Mouse (Mus musculus): ENCODE results near the gene Sebox. TPM values are rescaled to one million over a fixed set of nuclear protein-coding genes. Genes with fewer than 3 reads are reported as not detected.

Gene Sebox
- polyA plus RNA-seq, 1 experiment from 2014 or later, result not detected

DNA sequence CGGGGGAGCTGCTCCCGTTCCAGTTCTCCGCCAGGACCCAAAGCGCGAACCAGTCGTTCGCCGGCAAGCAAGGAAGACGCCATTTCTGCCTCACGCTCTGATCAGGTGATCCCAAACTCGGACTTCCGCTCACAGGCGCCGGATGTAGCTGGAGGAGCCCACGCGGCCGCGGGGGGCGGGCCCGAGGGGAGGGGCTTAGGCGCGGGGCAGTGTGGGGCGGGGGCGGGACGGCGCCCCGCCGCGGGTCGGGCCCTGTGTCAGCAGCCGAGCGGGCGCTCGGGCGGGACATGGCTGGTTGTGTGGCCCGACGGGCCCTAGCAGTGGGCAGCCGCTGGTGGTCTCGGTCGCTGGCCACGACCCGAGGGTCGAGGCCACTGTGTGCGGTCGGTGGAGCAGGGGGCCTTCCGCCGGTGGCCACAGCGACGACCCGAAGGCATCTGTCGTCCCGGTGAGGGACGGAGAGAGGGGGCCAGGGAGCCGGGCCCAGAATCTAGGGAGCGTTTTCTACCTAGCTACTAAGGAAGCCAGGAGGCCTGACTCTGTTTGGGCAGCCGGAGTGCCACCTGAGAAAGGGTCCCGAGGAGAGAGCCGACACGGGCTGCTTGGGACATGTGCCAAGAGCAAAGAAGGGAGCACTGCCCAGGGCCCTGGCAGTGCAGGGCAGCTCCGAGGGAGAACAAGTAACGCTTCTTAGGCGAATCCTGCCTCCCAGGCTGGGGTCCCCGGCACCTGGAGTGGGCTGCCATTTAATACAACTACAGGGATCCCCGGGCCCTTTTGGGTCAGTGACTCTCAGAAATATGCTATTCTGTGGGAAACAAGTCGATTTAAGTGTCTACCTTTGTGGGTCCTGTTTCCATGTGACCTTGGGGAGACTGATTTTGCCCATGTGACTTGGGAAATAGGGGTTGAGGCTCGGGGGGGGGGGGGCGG, 9.0 kb downstream of the Sebox start, which contains the start of the genes Tmem199 and Poldip2:
Tmem199 (minus strand) TSS at position 148 of the 933 bp plus-strand sequence.
Poldip2 (plus strand) TSS at position 169 of the 933 bp plus-strand sequence.
- Histone ChIP-seq H3K9ac (ENCODE audit: low read length) (peak within 1 kb of the TSS; percentile 98), H3K27me3 (ENCODE audit: control insufficient read depth, insufficient read depth, low read length) (no peaks in the 10 kb centered on the region), H3K36me3 (ENCODE audit: control insufficient read depth, insufficient read depth) (peaks cover 27% of the 10 kb centered on the region), H3K4me1 (ENCODE audit: control insufficient read depth, insufficient read depth, low read length) (peaks cover 12% of the 10 kb centered on the region), H3K4me3 (ENCODE audit: low read length) (peak within 1 kb of the TSS; percentile 81), H3K4me2 (ENCODE audit: low read depth, low read length) (peak within 1 kb of the TSS; percentile 89), H3K9me3 (replicated peaks; ENCODE audit: control insufficient read depth, low read length) (no peaks in the 10 kb centered on the region), H3K27ac (ENCODE audit: low read length) (peak within 1 kb of the TSS; percentile 88)
- WGBS, result under 1% methylated on average over 67 of the region's 67 CpGs
- peak; percentile 96 for ATAC-seq (replicated peaks; ENCODE audit: extremely low read depth, insufficient read depth, low FRiP score)

DNA sequence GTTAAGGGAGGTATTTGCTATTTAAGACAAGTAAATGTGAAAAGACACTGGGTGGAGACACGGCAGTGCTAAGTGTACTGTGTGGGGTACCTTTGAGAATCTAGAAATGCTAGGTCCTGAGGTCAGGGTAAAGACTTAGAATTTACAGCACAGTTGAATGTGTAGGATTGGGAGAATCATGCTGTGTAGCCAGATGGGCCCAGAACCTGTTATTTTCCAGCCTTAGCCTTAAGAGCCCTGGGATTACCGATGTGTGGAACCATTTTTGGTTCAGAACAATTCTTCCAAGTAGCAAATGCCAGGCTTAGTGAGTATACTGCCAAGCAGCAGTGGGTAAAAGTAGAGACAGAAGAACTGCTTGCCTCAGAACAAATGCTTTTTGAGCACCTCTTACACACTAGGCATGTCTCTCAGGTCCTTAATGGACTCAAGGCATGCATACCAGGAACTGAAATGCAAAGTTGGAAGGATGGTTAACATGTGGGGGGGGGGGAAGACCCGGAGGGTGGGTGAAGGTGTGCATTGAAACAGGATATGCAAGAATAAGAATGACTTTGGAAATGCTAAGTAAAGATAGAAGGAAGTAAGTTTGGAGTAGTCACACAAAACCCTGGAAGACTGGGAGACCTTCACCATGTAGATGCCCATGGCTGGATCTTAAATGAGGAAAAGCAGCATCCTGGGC, 10.0 kb downstream of the Sebox start:
- peaks cover 30% of the 10 kb centered on the region for H3K36me3 ChIP-seq (ENCODE audit: control insufficient read depth, insufficient read depth)
- H3K4me3 ChIP-seq (ENCODE audit: low read length), result peak overlapping the region; percentile 81
- H3K4me2 ChIP-seq (ENCODE audit: low read depth, low read length), result peak overlapping the region; percentile 89
- no peaks in the 10 kb centered on the region for H3K27me3 ChIP-seq (ENCODE audit: control insufficient read depth, insufficient read depth, low read length)
- no peak overlapping the region for H3K27ac ChIP-seq (ENCODE audit: low read length)
- H3K4me1 ChIP-seq (ENCODE audit: control insufficient read depth, insufficient read depth, low read length), result peaks cover 12% of the 10 kb centered on the region
- H3K9me3 ChIP-seq (replicated peaks; ENCODE audit: control insufficient read depth, low read length), result no peaks in the 10 kb centered on the region
- H3K9ac ChIP-seq (ENCODE audit: low read length), result peak overlapping the region; percentile 98
- 68% methylated on average over 3 of the region's 3 CpGs for WGBS
- no peak for ATAC-seq (replicated peaks; ENCODE audit: extremely low read depth, insufficient read depth, low FRiP score)

DNA sequence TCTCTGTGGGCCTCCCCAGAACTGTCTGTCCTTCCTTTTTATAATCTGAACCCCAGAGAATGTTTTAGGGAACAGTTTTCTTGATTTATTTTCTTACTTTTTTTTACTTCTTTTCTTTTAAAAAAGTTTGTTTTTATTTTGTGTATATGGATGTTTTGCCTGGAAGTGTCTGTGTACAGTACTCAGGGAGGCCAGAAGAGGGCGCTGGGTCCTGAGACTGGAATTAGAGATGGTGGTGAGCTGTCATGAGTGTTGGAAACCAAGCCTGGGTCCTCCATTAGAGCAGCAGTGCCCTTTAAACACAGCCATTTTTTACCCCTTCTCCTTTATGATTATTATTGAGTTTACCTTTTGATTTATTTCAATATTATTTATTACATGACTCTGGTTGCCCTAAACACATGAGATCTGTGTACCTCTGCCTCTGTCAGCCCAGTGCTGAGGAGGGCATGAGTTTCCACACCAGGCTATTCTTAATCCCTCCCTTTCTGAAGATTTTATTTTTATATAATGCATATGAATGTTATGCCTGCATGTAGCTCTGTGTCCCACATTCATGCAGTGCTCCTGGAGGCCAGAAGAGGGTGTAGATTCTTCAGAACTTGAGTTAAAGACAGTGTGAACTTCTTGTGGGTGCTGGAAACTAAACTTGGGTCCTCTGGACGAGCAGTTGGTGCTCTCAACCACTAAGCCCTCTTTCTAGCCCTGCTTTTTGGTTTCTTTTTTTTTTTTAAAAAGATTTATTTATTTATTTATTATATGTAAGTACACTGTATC, 12.5 kb downstream of the Sebox start:
- Histone ChIP-seq H3K27me3 (ENCODE audit: control insufficient read depth, insufficient read depth, low read length) (no peaks in the 10 kb centered on the region), H3K4me3 (ENCODE audit: low read length) (no peak overlapping the region), H3K9me3 (replicated peaks; ENCODE audit: control insufficient read depth, low read length) (no peaks in the 10 kb centered on the region), H3K4me1 (ENCODE audit: control insufficient read depth, insufficient read depth, low read length) (peaks cover 12% of the 10 kb centered on the region), H3K4me2 (ENCODE audit: low read depth, low read length) (no peak overlapping the region), H3K36me3 (ENCODE audit: control insufficient read depth, insufficient read depth) (peaks cover 39% of the 10 kb centered on the region), H3K9ac (ENCODE audit: low read length) (no peak overlapping the region), H3K27ac (ENCODE audit: low read length) (no peak overlapping the region)
- ATAC-seq (replicated peaks; ENCODE audit: extremely low read depth, insufficient read depth, low FRiP score), result no peak
- WGBS, result 61% methylated on average over 2 of the region's 2 CpGs

DNA sequence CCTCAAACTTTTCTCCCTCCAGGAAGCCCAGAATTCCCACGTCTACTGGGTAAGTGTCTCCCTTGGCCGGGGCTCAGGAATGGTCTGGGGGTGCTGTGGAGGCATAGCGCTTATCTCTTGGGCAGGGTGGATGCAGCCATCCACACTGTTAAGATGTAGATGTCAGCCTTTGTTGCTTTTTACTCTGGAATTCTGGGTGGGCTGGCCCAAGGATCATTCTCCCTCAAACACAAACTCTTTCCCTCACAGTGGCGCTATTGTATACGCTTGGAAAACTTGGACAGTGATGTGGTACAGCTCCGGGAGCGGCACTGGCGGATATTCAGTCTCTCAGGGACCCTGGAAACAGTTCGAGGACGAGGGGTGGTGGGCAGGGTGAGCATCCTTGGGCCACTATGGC, 15.7 kb downstream of the Sebox start:
- no peaks in the 10 kb centered on the region for H3K9me3 ChIP-seq (replicated peaks; ENCODE audit: control insufficient read depth, low read length)
- peaks cover 70% of the 10 kb centered on the region for H3K36me3 ChIP-seq (ENCODE audit: control insufficient read depth, insufficient read depth)
- H3K4me3 ChIP-seq (ENCODE audit: low read length), result no peak overlapping the region
- no peaks in the 10 kb centered on the region for H3K27me3 ChIP-seq (ENCODE audit: control insufficient read depth, insufficient read depth, low read length)
- no peak overlapping the region for H3K4me2 ChIP-seq (ENCODE audit: low read depth, low read length)
- H3K4me1 ChIP-seq (ENCODE audit: control insufficient read depth, insufficient read depth, low read length), result no peaks in the 10 kb centered on the region
- ATAC-seq (replicated peaks; ENCODE audit: extremely low read depth, insufficient read depth, low FRiP score), result no peak
- H3K9ac ChIP-seq (ENCODE audit: low read length), result no peak overlapping the region
- H3K27ac ChIP-seq (ENCODE audit: low read length), result no peak overlapping the region
- WGBS, result 84% methylated on average over 10 of the region's 10 CpGs

DNA sequence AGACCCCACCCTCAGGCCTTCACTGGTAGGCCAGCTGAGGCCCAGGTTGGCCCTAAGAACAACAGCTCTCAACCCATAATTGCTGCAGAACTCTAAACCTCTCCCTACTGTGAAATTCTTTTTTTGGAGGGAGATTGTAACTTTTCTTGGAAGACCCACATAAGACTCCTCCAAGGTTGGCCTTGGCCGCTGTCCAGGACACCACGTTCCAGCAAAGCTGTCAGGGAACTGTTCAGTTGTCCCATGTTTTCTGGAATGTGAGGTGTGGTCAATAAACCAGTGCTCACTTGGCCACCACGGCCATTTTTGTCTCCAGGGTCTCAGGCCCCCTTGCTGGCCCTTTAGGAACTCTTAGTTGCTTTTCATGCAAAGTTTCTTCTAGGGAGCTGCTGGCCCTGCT, 18.6 kb downstream of the Sebox start:
- no peaks in the 10 kb centered on the region for H3K27me3 ChIP-seq (ENCODE audit: control insufficient read depth, insufficient read depth, low read length)
- H3K9ac ChIP-seq (ENCODE audit: low read length), result no peak overlapping the region
- H3K4me2 ChIP-seq (ENCODE audit: low read depth, low read length), result no peak overlapping the region
- H3K9me3 ChIP-seq (replicated peaks; ENCODE audit: control insufficient read depth, low read length), result no peaks in the 10 kb centered on the region
- no peaks in the 10 kb centered on the region for H3K4me1 ChIP-seq (ENCODE audit: control insufficient read depth, insufficient read depth, low read length)
- ATAC-seq (replicated peaks; ENCODE audit: extremely low read depth, insufficient read depth, low FRiP score), result no peak
- 68% methylated on average over 3 of the region's 3 CpGs for WGBS
- no peak overlapping the region for H3K27ac ChIP-seq (ENCODE audit: low read length)
- peaks cover 70% of the 10 kb centered on the region for H3K36me3 ChIP-seq (ENCODE audit: control insufficient read depth, insufficient read depth)
- no peak overlapping the region for H3K4me3 ChIP-seq (ENCODE audit: low read length)

DNA sequence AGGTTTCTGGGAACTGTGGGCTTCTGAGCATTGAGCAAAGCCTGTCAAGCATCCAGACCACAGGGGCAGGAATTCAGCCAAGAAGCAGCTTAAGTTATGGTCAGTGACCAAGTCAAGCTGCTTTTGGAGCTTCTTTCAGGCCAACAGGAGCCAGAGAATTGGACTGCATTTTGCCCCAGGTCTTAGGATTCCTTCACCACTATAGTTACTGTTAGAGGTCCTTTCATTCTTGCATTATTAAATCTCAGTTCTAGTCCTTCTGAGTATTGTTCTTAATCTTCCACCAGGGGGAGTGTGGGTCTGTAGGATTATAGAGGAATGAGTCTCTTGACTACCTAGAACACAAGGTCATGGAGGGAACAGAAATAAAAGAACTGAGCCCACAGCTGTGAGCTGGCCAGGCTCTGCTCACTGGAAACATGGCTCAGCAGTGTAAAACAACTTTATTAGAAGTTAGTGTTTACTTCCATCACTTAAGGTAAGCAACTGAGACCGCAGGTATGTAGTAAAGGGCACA, 19.3 kb downstream of the Sebox start:
- H3K27ac ChIP-seq (ENCODE audit: low read length), result no peak overlapping the region
- no peaks in the 10 kb centered on the region for H3K4me1 ChIP-seq (ENCODE audit: control insufficient read depth, insufficient read depth, low read length)
- H3K9ac ChIP-seq (ENCODE audit: low read length), result no peak overlapping the region
- no peaks in the 10 kb centered on the region for H3K9me3 ChIP-seq (replicated peaks; ENCODE audit: control insufficient read depth, low read length)
- H3K36me3 ChIP-seq (ENCODE audit: control insufficient read depth, insufficient read depth), result peaks cover 76% of the 10 kb centered on the region
- ATAC-seq (replicated peaks; ENCODE audit: extremely low read depth, insufficient read depth, low FRiP score), result no peak
- H3K4me2 ChIP-seq (ENCODE audit: low read depth, low read length), result no peak overlapping the region
- 90% methylated on average over 1 of the region's 1 CpGs for WGBS
- no peak overlapping the region for H3K4me3 ChIP-seq (ENCODE audit: low read length)
- H3K27me3 ChIP-seq (ENCODE audit: control insufficient read depth, insufficient read depth, low read length), result no peaks in the 10 kb centered on the region

DNA sequence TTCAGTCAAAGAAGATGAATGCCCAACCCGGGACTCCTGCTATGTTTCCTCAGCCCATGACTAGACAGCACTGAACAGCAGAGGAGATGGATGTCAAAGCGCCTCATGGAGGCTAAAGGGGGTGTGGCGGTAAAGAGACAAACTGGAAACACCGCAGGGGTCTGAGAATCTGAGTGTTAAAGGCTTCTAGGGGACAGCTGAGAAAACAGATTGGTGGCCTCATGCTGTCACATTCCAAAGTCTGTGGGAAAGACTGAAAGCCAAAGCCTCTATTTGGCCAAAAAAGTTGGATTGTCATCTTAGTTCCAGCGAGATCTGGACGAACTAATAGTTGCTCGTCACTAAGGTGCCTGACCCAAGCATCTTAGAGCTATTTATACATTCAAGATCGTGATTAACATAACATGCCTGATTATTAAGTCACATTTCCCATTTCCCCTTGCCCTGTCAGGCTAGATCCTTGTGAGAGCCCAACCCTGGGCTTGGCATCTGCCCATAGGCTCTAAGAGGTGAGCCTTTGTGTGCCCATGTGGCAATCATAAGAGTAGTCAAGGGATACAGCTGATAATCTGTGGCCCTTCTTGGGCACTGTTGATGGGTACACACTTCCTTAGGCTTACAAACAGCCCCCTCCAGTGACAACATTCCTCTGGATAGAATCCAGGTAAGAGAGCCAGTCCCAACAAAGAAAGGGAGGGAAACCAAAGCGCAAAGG, 20.2 kb downstream of the Sebox start:
- no peak overlapping the region for H3K4me3 ChIP-seq (ENCODE audit: low read length)
- 75% methylated on average over 9 of the region's 9 CpGs for WGBS
- H3K27ac ChIP-seq (ENCODE audit: low read length), result no peak overlapping the region
- no peaks in the 10 kb centered on the region for H3K27me3 ChIP-seq (ENCODE audit: control insufficient read depth, insufficient read depth, low read length)
- H3K9ac ChIP-seq (ENCODE audit: low read length), result no peak overlapping the region
- ATAC-seq (replicated peaks; ENCODE audit: extremely low read depth, insufficient read depth, low FRiP score), result no peak
- H3K4me1 ChIP-seq (ENCODE audit: control insufficient read depth, insufficient read depth, low read length), result no peaks in the 10 kb centered on the region
- H3K4me2 ChIP-seq (ENCODE audit: low read depth, low read length), result no peak overlapping the region
- H3K36me3 ChIP-seq (ENCODE audit: control insufficient read depth, insufficient read depth), result peaks cover 75% of the 10 kb centered on the region
- no peaks in the 10 kb centered on the region for H3K9me3 ChIP-seq (replicated peaks; ENCODE audit: control insufficient read depth, low read length)

DNA sequence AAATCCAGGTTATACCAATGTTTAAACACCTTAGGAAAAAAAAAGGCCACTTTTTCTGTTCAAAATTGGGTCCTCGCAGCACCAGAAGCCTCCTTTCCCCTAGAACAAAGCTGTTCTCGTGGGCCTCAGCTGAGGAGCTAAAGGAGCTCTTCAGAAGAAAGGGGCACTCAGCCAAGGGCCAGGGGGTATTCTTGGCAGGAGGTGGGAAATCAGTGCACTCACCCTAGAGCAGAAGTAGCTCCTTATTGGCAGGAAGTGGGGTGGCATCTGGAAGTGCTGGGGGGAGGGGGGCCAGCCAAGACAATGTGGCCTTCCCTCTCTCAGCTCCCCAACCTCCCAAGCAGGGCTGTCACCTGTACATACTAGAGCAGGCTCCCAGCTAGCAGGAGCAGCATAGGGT, 21.6 kb downstream of the Sebox start:
- WGBS, result 78% methylated on average over 2 of the region's 2 CpGs
- H3K4me2 ChIP-seq (ENCODE audit: low read depth, low read length), result no peak overlapping the region
- no peak for ATAC-seq (replicated peaks; ENCODE audit: extremely low read depth, insufficient read depth, low FRiP score)
- no peaks in the 10 kb centered on the region for H3K4me1 ChIP-seq (ENCODE audit: control insufficient read depth, insufficient read depth, low read length)
- H3K27me3 ChIP-seq (ENCODE audit: control insufficient read depth, insufficient read depth, low read length), result no peaks in the 10 kb centered on the region
- no peak overlapping the region for H3K9ac ChIP-seq (ENCODE audit: low read length)
- no peak overlapping the region for H3K4me3 ChIP-seq (ENCODE audit: low read length)
- H3K9me3 ChIP-seq (replicated peaks; ENCODE audit: control insufficient read depth, low read length), result no peaks in the 10 kb centered on the region
- no peak overlapping the region for H3K27ac ChIP-seq (ENCODE audit: low read length)
- H3K36me3 ChIP-seq (ENCODE audit: control insufficient read depth, insufficient read depth), result peaks cover 77% of the 10 kb centered on the region
